Mouse (Mus musculus): ENCODE data around the gene Ston2. TPM values are rescaled to one million over a fixed set of nuclear protein-coding genes. Genes with fewer than 3 reads are reported as not detected.

Gene Ston2
- polyA plus RNA-seq, 1 experiment from 2014 or later: 25.0 TPM

GRCm38 (mm10) chr12:91723912-91724311 is 64.3 kb downstream of the Ston2 start:
- Histone ChIP-seq H3K36me3 (peaks cover 23% of the 10 kb centered on the region), H3K4me3 (replicated peaks) (no peak overlapping the region), H3K27me3 (no peaks in the 10 kb centered on the region), H3K9ac (no peak overlapping the region), H3K27ac (no peak overlapping the region), H3K4me2 (no peak overlapping the region), H3K4me1 (replicated peaks) (peaks cover 18% of the 10 kb centered on the region), H3K9me3 (replicated peaks) (no peaks in the 10 kb centered on the region)
- WGBS (ENCODE audit: insufficient replicate concordance): 79% methylated on average over 6 of the region's 6 CpGs
- ATAC-seq (ENCODE audit: low read depth): no peak
- no peak for DNase-seq

- Histone ChIP-seq H3K27me3 (no peaks in the 10 kb centered on the region), H3K9me3 (replicated peaks) (no peaks in the 10 kb centered on the region), H3K9ac (no peak overlapping the region), H3K4me2 (no peak overlapping the region), H3K4me1 (replicated peaks) (0 out of 2 replicates have a peak, but pooled peaks cover 3% of the 10 kb centered on the region), H3K27ac (no peak overlapping the region; the same call in 1 of the 2 replicates), H3K36me3 (peaks cover 11% of the 10 kb centered on the region), H3K4me3 (replicated peaks) (no peak overlapping the region)
- ATAC-seq (ENCODE audit: low read depth) (no peak), DNase-seq (no peak)
- WGBS (ENCODE audit: insufficient replicate concordance): 80% methylated on average over 7 of the region's 7 CpGs
These were observed 69.1 kb downstream of the Ston2 start for GRCm38 (mm10) chr12:91719134-91719533.

- Histone ChIP-seq H3K27me3 (no peaks in the 10 kb centered on the region), H3K4me3 (replicated peaks) (no peak overlapping the region), H3K9me3 (replicated peaks) (no peaks in the 10 kb centered on the region), H3K27ac (no peak overlapping the region), H3K4me1 (replicated peaks) (peaks cover 4% of the 10 kb centered on the region; the same call in 1 of the 2 replicates), H3K4me2 (no peak overlapping the region), H3K9ac (no peak overlapping the region), H3K36me3 (peaks cover 42% of the 10 kb centered on the region)
- DNase-seq (no peak), ATAC-seq (ENCODE audit: low read depth) (no peak)
- WGBS (ENCODE audit: insufficient replicate concordance): 77% methylated on average over 6 of the region's 6 CpGs
These were observed 72.5 kb downstream of the Ston2 start for GRCm38 (mm10) chr12:91715686-91716085.

GRCm38 (mm10) chr12:91713358-91713757 is 74.8 kb downstream of the Ston2 start:
- H3K36me3 ChIP-seq: peaks cover 48% of the 10 kb centered on the region
- no peak overlapping the region for H3K4me2 ChIP-seq
- peaks cover 19% of the 10 kb centered on the region for H3K4me1 ChIP-seq (replicated peaks)
- H3K9ac ChIP-seq: no peak overlapping the region
- WGBS (ENCODE audit: insufficient replicate concordance): 91% methylated on average over 7 of the region's 7 CpGs
- no peaks in the 10 kb centered on the region for H3K27me3 ChIP-seq
- H3K27ac ChIP-seq: no peak overlapping the region
- no peak overlapping the region for H3K4me3 ChIP-seq (replicated peaks)
- H3K9me3 ChIP-seq (replicated peaks): no peaks in the 10 kb centered on the region
- DNase-seq (no peak), ATAC-seq (ENCODE audit: low read depth) (no peak)

GRCm38 (mm10) chr12:91711655-91712054 is 76.5 kb downstream of the Ston2 start:
- peaks cover 31% of the 10 kb centered on the region for H3K4me1 ChIP-seq (replicated peaks)
- H3K36me3 ChIP-seq: peaks cover 59% of the 10 kb centered on the region
- no peak overlapping the region for H3K4me2 ChIP-seq
- no peak overlapping the region for H3K27ac ChIP-seq
- H3K4me3 ChIP-seq (replicated peaks): no peak overlapping the region
- ATAC-seq (ENCODE audit: low read depth) (no peak), DNase-seq (no peak)
- no peaks in the 10 kb centered on the region for H3K27me3 ChIP-seq
- no peak overlapping the region for H3K9ac ChIP-seq
- WGBS (ENCODE audit: insufficient replicate concordance): 77% methylated on average over 4 of the region's 4 CpGs
- no peaks in the 10 kb centered on the region for H3K9me3 ChIP-seq (replicated peaks)

- no peak overlapping the region for H3K27ac ChIP-seq
- WGBS (ENCODE audit: insufficient replicate concordance): 70% methylated on average over 3 of the region's 3 CpGs
- no peak for ATAC-seq (ENCODE audit: low read depth)
These were observed 77.3 kb downstream of the Ston2 start for GRCm38 (mm10) chr12:91710876-91711275.

GRCm38 (mm10) chr12:91709634-91710033 is 78.6 kb downstream of the Ston2 start:
- Histone ChIP-seq H3K4me1 (replicated peaks) (peaks cover 31% of the 10 kb centered on the region), H3K9me3 (replicated peaks) (no peaks in the 10 kb centered on the region)
- DNase-seq: no peak

More at GRCm38 (mm10) chr12:91710876-91711275, 77.3 kb downstream of the Ston2 start:
- H3K9ac ChIP-seq: no peak overlapping the region
- DNase-seq: no peak
- H3K36me3 ChIP-seq: peaks cover 67% of the 10 kb centered on the region
- no peak overlapping the region for H3K4me3 ChIP-seq (replicated peaks)
- no peak overlapping the region for H3K4me2 ChIP-seq
- H3K4me1 ChIP-seq (replicated peaks): peaks cover 31% of the 10 kb centered on the region
- no peaks in the 10 kb centered on the region for H3K27me3 ChIP-seq
- H3K9me3 ChIP-seq (replicated peaks): no peaks in the 10 kb centered on the region

GRCm38 (mm10) chr12:91709232-91709631 is 79.0 kb downstream of the Ston2 start:
- H3K9me3 ChIP-seq (replicated peaks): no peaks in the 10 kb centered on the region
- H3K4me2 ChIP-seq: no peak overlapping the region
- ATAC-seq (ENCODE audit: low read depth) (no peak), DNase-seq (no peak)
- H3K36me3 ChIP-seq: peaks cover 65% of the 10 kb centered on the region
- no peaks in the 10 kb centered on the region for H3K27me3 ChIP-seq
- H3K27ac ChIP-seq: peak overlapping the region; percentile 13; the same call in 1 of the 2 replicates
- 31% methylated on average over 5 of the region's 5 CpGs for WGBS (ENCODE audit: insufficient replicate concordance)
- no peak overlapping the region for H3K4me3 ChIP-seq (replicated peaks)
- no peak overlapping the region for H3K9ac ChIP-seq
- peaks cover 31% of the 10 kb centered on the region for H3K4me1 ChIP-seq (replicated peaks)

More at GRCm38 (mm10) chr12:91709634-91710033, 78.6 kb downstream of the Ston2 start:
- H3K27ac ChIP-seq: peak overlapping the region; percentile 13; the same call in 1 of the 2 replicates
- peaks cover 69% of the 10 kb centered on the region for H3K36me3 ChIP-seq
- H3K27me3 ChIP-seq: no peaks in the 10 kb centered on the region
- no peak for ATAC-seq (ENCODE audit: low read depth)
- no peak overlapping the region for H3K4me2 ChIP-seq
- WGBS (ENCODE audit: insufficient replicate concordance): 48% methylated on average over 6 of the region's 6 CpGs
- H3K4me3 ChIP-seq (replicated peaks): no peak overlapping the region
- H3K9ac ChIP-seq: no peak overlapping the region

GRCm38 (mm10) chr12:91707807-91708206 is 80.4 kb downstream of the Ston2 start:
- no peaks in the 10 kb centered on the region for H3K27me3 ChIP-seq
- DNase-seq (no peak), ATAC-seq (ENCODE audit: low read depth) (no peak)
- no peaks in the 10 kb centered on the region for H3K9me3 ChIP-seq (replicated peaks)
- H3K36me3 ChIP-seq: peaks cover 53% of the 10 kb centered on the region
- H3K4me1 ChIP-seq (replicated peaks): peaks cover 31% of the 10 kb centered on the region
- no peak overlapping the region for H3K9ac ChIP-seq
- H3K27ac ChIP-seq: no peak overlapping the region
- H3K4me3 ChIP-seq (replicated peaks): no peak overlapping the region
- no peak overlapping the region for H3K4me2 ChIP-seq
- WGBS (ENCODE audit: insufficient replicate concordance): 90% methylated on average over 4 of the region's 4 CpGs

GRCm38 (mm10) chr12:91703533-91703932 is 84.7 kb downstream of the Ston2 start:
- WGBS (ENCODE audit: insufficient replicate concordance): 80% methylated on average over 5 of the region's 5 CpGs
- Histone ChIP-seq H3K9me3 (replicated peaks) (no peaks in the 10 kb centered on the region), H3K4me3 (replicated peaks) (no peak overlapping the region), H3K4me1 (replicated peaks) (peaks cover 28% of the 10 kb centered on the region), H3K27me3 (no peaks in the 10 kb centered on the region), H3K4me2 (no peak overlapping the region), H3K9ac (no peak overlapping the region), H3K36me3 (peaks cover 35% of the 10 kb centered on the region), H3K27ac (no peak overlapping the region)
- DNase-seq: no peak
- ATAC-seq (ENCODE audit: low read depth): no peak

- Histone ChIP-seq H3K4me2 (no peak overlapping the region), H3K27me3 (no peaks in the 10 kb centered on the region), H3K4me1 (replicated peaks) (peaks cover 26% of the 10 kb centered on the region), H3K9ac (no peak overlapping the region), H3K4me3 (replicated peaks) (no peak overlapping the region), H3K27ac (no peak overlapping the region), H3K9me3 (replicated peaks) (no peaks in the 10 kb centered on the region), H3K36me3 (peaks cover 40% of the 10 kb centered on the region)
- no peak for ATAC-seq (ENCODE audit: low read depth)
- DNase-seq: no peak
- WGBS (ENCODE audit: insufficient replicate concordance): 88% methylated on average over 5 of the region's 5 CpGs
These were observed 85.4 kb downstream of the Ston2 start for GRCm38 (mm10) chr12:91702829-91703228.

GRCm38 (mm10) chr12:91699451-91700141 is 88.6 kb downstream of the Ston2 start:
- Histone ChIP-seq H3K9me3 (replicated peaks) (no peaks in the 10 kb centered on the region), H3K4me1 (replicated peaks) (peaks cover 19% of the 10 kb centered on the region), H3K9ac (no peak overlapping the region), H3K36me3 (peaks cover 21% of the 10 kb centered on the region), H3K4me3 (replicated peaks) (no peak overlapping the region), H3K4me2 (no peak overlapping the region), H3K27ac (no peak overlapping the region), H3K27me3 (no peaks in the 10 kb centered on the region)
- ATAC-seq (ENCODE audit: low read depth) (peak; percentile 50; the same call in 1 of the 2 replicates), DNase-seq (no peak)
- WGBS (ENCODE audit: insufficient replicate concordance): 63% methylated on average over 7 of the region's 7 CpGs

Measured in liver, embryonic 13.5 days (tissue).